Mouse (Mus musculus) brain, embryonic 18.5 days (tissue): ENCODE measurements around the gene Ccdc61.

Experiments used
- DNase-seq: peaks from one replicate; pipeline ENCODE4 v3.0.0-alpha.2; 2012; ENCODE audit warnings: low read depth, low spot score

Gene Ccdc61

DNA sequence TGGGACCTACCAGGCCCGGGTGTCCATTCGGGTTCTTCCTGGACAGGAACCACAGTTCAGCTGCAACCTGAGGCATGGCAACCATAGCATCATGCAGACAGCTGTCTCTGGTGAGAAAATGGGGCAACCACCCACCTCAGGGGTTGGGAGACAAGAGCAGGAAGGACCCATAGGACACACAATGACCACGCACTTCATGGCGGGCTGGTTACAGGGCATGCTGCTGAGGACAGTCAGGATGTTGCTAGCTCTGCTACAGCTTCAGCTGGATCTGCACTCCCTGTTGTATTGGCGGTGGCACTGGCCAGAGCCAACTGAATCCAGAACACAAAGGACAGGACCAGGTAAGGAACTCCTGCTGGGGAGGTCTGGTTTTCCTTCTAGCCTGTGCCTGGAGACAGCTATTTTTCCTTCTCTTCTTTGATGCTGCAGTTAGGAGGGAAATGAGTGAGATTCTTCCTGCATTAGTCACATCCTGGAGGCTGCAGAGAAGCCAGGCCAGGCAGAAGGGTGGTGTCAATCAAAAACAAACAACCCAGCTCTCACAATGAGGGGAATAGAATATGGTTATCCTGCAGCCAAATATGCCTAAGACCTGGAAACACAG lies 51.8 kb downstream of the Ccdc61 start:
- no peak for DNase-seq

DNA sequence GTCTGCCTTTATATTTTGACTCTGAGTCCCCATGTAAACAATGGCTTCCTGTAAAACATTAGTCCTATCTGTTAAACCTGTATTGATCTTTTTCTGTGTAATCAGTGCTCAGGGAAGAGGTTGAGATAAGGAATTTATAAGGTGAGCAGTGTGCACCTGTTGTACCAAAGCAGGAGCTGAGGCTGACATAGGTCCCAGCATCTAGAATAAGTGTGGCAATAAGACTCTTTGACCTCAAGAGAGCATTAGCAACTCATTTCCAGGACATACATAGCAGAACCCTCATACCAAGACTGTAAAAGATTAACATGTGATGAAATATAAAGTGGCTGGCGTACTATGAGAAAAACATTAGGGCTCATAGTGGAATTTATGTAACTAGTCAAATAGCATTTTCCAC lies 61.8 kb downstream of the Ccdc61 start:
- no peak for DNase-seq

- no peak for DNase-seq
These were observed 65.4 kb downstream of the Ccdc61 start for GRCm38 (mm10) chr7:18844811-18845210.

DNA sequence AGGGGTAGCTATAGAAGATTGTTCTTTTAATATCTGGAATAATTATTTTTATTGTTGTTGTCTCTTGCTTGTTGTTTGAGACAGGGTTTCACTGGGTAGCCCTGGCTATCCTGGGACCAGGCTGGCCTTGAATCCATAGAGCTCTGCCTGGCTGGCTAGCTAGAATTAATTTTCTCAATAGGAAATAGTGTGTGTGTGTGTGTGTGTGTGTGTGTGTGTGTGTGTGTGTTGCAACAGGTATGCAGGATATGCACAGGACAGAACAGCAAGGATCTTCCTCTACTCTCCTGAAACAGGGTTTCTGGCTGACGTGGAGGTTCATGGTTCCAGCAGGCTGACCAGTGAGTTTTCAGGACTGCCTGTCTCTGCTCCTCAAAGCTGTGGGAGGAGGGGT lies 69.0 kb downstream of the Ccdc61 start:
- no peak for DNase-seq
